Comparison of ENCODE assay signal across 8 mouse cellular contexts in the genomic region with DNA sequence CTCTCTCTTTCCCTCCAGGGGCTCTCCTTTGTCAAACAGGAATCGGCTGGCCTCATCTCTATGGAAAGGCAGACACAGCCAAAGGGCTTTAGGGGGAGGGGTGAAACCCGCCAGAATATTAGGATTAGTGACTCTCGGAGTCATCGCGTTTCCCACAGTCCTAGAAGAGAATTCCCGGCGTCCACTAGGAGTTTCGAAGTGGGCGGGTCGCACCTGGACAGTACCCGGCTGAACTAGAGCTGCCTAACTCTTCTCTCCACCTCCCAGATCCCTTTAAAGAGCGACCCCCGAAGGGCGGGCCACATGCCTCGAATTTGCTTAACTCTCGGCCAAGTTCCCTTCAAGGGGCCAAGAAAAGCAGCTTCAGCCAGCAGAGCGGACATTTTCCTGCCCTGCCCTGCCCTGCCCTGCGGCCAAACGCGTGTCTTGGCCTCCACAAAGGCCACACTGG. TPM values are rescaled to one million over a fixed set of nuclear protein-coding genes. Genes with fewer than 3 reads are reported as not detected.
DNase-seq lines count a peak whose midpoint lies in the region; ATAC-seq lines count a peak whose summit lies in the region.

No protein-coding gene starts in this region.

- H3K27me3 ChIP-seq in forebrain, embryonic 12.5 days = no peaks in the 10 kb centered on the region

- under 1% methylated on average over 20 of the region's 20 CpGs for WGBS in forebrain, embryonic 12.5 days

- no peak for ATAC-seq in forebrain, embryonic 12.5 days (ENCODE audit: low FRiP score)
- ATAC-seq in cerebellum, adult (ENCODE audit: insufficient number of reproducible peaks, low FRiP score, low TSS enrichment) = no peak
- ATAC-seq in frontal cortex, adult (ENCODE audit: low TSS enrichment) = no peak

- peak overlapping the region; percentile 99 for H3K4me2 ChIP-seq in forebrain, embryonic 12.5 days

- H3K4me3 ChIP-seq in forebrain, embryonic 12.5 days (replicated peaks) = peak overlapping the region; percentile 68

- peak overlapping the region; percentile 90 for H3K9ac ChIP-seq in forebrain, embryonic 12.5 days

- peaks cover 62% of the 10 kb centered on the region for H3K4me1 ChIP-seq in forebrain, embryonic 12.5 days

- H3K9me3 ChIP-seq in forebrain, embryonic 12.5 days = no peaks in the 10 kb centered on the region

- H3K36me3 ChIP-seq in forebrain, embryonic 12.5 days (replicated peaks) = no peaks in the 10 kb centered on the region

- H3K27ac ChIP-seq in forebrain, embryonic 12.5 days = peak overlapping the region; percentile 83

- DNase-seq in thymus, postnatal 0 days (ENCODE audit: low spot score) = peak; percentile 15
- no peak for DNase-seq in thymus, postnatal 10 days (ENCODE audit: low spot score in 2 of 2)
- DNase-seq in kidney, adult 8-10 months = peak; percentile 29 to 34
- peak; percentile 61 for DNase-seq in lung, postnatal 10 days
- DNase-seq in yolk sac, embryonic 10.5 days (ENCODE audit: low spot score) = peak; percentile 55

RNA-seq across cellular contexts. Expression of gene Vav2, which starts 1.6 kb away (rescaled TPM):
- polyA plus RNA-seq in thymus, postnatal 0 days (2015; fragmentation: Nextera tagmentation; extraction: Ambion mirVana) = 6.4 and 7.9 TPM in 2 replicates
- 15.0 and 17.2 TPM in 2 replicates for polyA plus RNA-seq in forebrain, embryonic 12.5 days (2016; fragmentation: Nextera tagmentation; extraction: Ambion mirVana)

RNA-seq across cellular contexts. Expression of gene Brd3os, which starts 16.9 kb away (rescaled TPM):
- polyA plus RNA-seq in thymus, postnatal 0 days (2015; fragmentation: Nextera tagmentation; extraction: Ambion mirVana) = 2.0 and 2.1 TPM in 2 replicates
- polyA plus RNA-seq in forebrain, embryonic 12.5 days (2016; fragmentation: Nextera tagmentation; extraction: Ambion mirVana) = 16.4 and 18.4 TPM in 2 replicates

Comparison
In these comparisons a context has a peak if more than half of its experiments do, and no peak if none do; other contexts are left out.
1. DNase-seq: peak in thymus, postnatal 0 days (single experiment), kidney, adult 8-10 months (2 of 2), lung, postnatal 10 days (single experiment) and yolk sac, embryonic 10.5 days (single experiment); none in thymus, postnatal 10 days (0 of 2).